ENCODE assay signal across 8 mouse cellular contexts in the genomic region with DNA sequence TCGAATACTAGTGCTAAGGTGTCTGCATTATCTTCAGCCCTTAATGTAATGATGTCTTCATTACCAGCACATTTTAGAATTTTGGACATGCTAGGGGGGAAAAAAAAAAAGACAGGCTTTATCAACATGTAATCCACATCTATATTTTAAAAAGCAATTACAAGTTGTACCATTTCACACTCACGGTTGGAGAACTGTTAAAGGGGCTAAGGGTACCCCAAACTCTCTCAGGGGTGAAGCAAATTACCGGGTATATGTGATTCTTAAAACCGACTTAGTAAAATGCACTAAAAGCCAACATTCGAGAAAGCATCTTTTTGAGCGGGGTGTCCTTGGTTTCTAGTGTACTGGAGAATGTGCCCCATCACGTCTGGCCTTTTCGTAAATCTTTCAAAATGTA. TPM values are rescaled to one million over a fixed set of nuclear protein-coding genes. Genes with fewer than 3 reads are reported as not detected.
DNase-seq lines count a peak whose midpoint lies in the region; ATAC-seq and TF ChIP-seq lines count a peak whose summit lies in the region.

No protein-coding gene starts in this region.

- TF ChIP-seq CTCF in kidney, adult 2 months (conservative IDR thresholded peaks at IDR 0.05; ENCODE audit: insufficient read depth, insufficient read length, low read depth, low read length), result no peak
- TF ChIP-seq CTCF in hindbrain, postnatal 0 days (IDR thresholded peaks at IDR 0.05; ENCODE audit: low read depth), result no peak

- H3K9ac ChIP-seq in kidney, embryonic 16.5 days (replicated peaks; ENCODE audit: low read length), result peak overlapping the region; percentile 72
- H3K9ac ChIP-seq in hindbrain, postnatal 0 days (replicated peaks; ENCODE audit: low read length), result peak overlapping the region; percentile 55; the same call in 1 of the 2 replicates
- H3K9ac ChIP-seq in midbrain, embryonic 16.5 days (ENCODE audit: low read depth, low read length), result peak overlapping the region; percentile 61; the same call in 1 of the 2 replicates

- no peaks in the 10 kb centered on the region for H3K9me3 ChIP-seq in kidney, embryonic 16.5 days (ENCODE audit: low read length)
- H3K9me3 ChIP-seq in embryonic facial prominence, embryonic 10.5 days, result no peaks in the 10 kb centered on the region
- no peaks in the 10 kb centered on the region for H3K9me3 ChIP-seq in hindbrain, postnatal 0 days (ENCODE audit: low read length)
- no peaks in the 10 kb centered on the region for H3K9me3 ChIP-seq in midbrain, embryonic 16.5 days (replicated peaks; ENCODE audit: control insufficient read depth, low read length, poor library complexity, severe bottlenecking)

- peaks cover 14% of the 10 kb centered on the region; the same call in 1 of the 2 replicates for H3K36me3 ChIP-seq in kidney, embryonic 16.5 days (ENCODE audit: insufficient read depth, low read length)
- no peaks in the 10 kb centered on the region for H3K36me3 ChIP-seq in kidney, adult 2 months (ENCODE audit: control insufficient read depth, insufficient read depth, low read length)
- H3K36me3 ChIP-seq in embryonic facial prominence, embryonic 10.5 days (replicated peaks), result peaks cover 39% of the 10 kb centered on the region
- no peaks in the 10 kb centered on the region; the same call in 1 of the 2 replicates for H3K36me3 ChIP-seq in hindbrain, postnatal 0 days (ENCODE audit: insufficient read depth, low read length)
- H3K36me3 ChIP-seq in midbrain, embryonic 16.5 days (ENCODE audit: control insufficient read depth, insufficient read depth, low read length), result 0 out of 2 replicates have a peak, but pooled peaks cover 2% of the 10 kb centered on the region

- peak overlapping the region; percentile 69 for H3K4me2 ChIP-seq in kidney, embryonic 16.5 days (replicated peaks; ENCODE audit: low read depth, low read length)
- H3K4me2 ChIP-seq in hindbrain, postnatal 0 days (ENCODE audit: low read depth, low read length), result peak overlapping the region; percentile 88
- H3K4me2 ChIP-seq in midbrain, embryonic 16.5 days (ENCODE audit: low read length), result peak overlapping the region; percentile 88

- no peak for ATAC-seq in kidney, embryonic 16.5 days (ENCODE audit: low FRiP score, low TSS enrichment)
- ATAC-seq in hindbrain, postnatal 0 days, result no peak
- no peak for ATAC-seq in midbrain, embryonic 16.5 days
- ATAC-seq in megakaryocyte progenitor cell, adult 5-6 weeks (replicated peaks; ENCODE audit: poor library complexity), result no peak

- 8% methylated on average over 8 of the region's 8 CpGs for WGBS in kidney, embryonic 16.5 days
- 7% methylated on average over 8 of the region's 8 CpGs for WGBS in kidney, adult 2 months
- WGBS in embryonic facial prominence, embryonic 10.5 days, result 11% methylated on average over 8 of the region's 8 CpGs
- WGBS in hindbrain, postnatal 0 days, result 11% methylated on average over 8 of the region's 8 CpGs
- 9% methylated on average over 8 of the region's 8 CpGs for WGBS in midbrain, embryonic 16.5 days

- no peak for DNase-seq in kidney, adult 2 months
- no peak for DNase-seq in embryonic facial prominence, embryonic 10.5 days (ENCODE audit: low spot score)
- DNase-seq in hindbrain, postnatal 0 days (ENCODE audit: low spot score), result no peak
- no peak for DNase-seq in frontal cortex, postnatal 14 days (ENCODE audit: low spot score in 2 of 2)
- no peak for DNase-seq in adrenal gland, adult (ENCODE audit: inconsistent age in 2 of 2, low spot score in 1 of 2)

- peak overlapping the region; percentile 91; the same call in 1 of the 2 replicates for H3K27ac ChIP-seq in kidney, embryonic 16.5 days (ENCODE audit: low read length)
- no peak overlapping the region for H3K27ac ChIP-seq in kidney, adult 2 months (ENCODE audit: insufficient read depth, low read depth, low read length)
- peak overlapping the region; percentile 88 for H3K27ac ChIP-seq in embryonic facial prominence, embryonic 10.5 days (replicated peaks)
- H3K27ac ChIP-seq in hindbrain, postnatal 0 days, result peak overlapping the region; percentile 79; the same call in 1 of the 2 replicates
- H3K27ac ChIP-seq in midbrain, embryonic 16.5 days (ENCODE audit: low read length), result no peak overlapping the region

- H3K4me1 ChIP-seq in kidney, embryonic 16.5 days (ENCODE audit: insufficient read depth, low read length), result peaks cover 23% of the 10 kb centered on the region
- no peaks in the 10 kb centered on the region; the same call in 1 of the 2 replicates for H3K4me1 ChIP-seq in kidney, adult 2 months (ENCODE audit: control insufficient read depth, insufficient read depth, low read length)
- H3K4me1 ChIP-seq in embryonic facial prominence, embryonic 10.5 days, result peaks cover 42% of the 10 kb centered on the region
- 0 out of 2 replicates have a peak, but pooled peaks cover 9% of the 10 kb centered on the region for H3K4me1 ChIP-seq in hindbrain, postnatal 0 days (ENCODE audit: insufficient read depth, low read length)
- peaks cover 24% of the 10 kb centered on the region for H3K4me1 ChIP-seq in midbrain, embryonic 16.5 days (ENCODE audit: control insufficient read depth, insufficient read depth, low read length)

- H3K4me3 ChIP-seq in kidney, embryonic 16.5 days (ENCODE audit: low read length), result peak overlapping the region; percentile 66
- no peak overlapping the region; the same call in 1 of the 2 replicates for H3K4me3 ChIP-seq in kidney, adult 2 months (ENCODE audit: insufficient read depth, low read depth, low read length)
- H3K4me3 ChIP-seq in embryonic facial prominence, embryonic 10.5 days, result peak overlapping the region; percentile 69
- peak overlapping the region; percentile 57 for H3K4me3 ChIP-seq in hindbrain, postnatal 0 days (ENCODE audit: low read length)
- H3K4me3 ChIP-seq in midbrain, embryonic 16.5 days (ENCODE audit: low read depth, low read length), result peak overlapping the region; percentile 62

- no peak for TF ChIP-seq POLR2A in kidney, adult 2 months (IDR thresholded peaks at IDR 0.05; ENCODE audit: low read depth, low read length)

- no peaks in the 10 kb centered on the region for H3K27me3 ChIP-seq in kidney, embryonic 16.5 days (ENCODE audit: insufficient read depth, low read length)
- H3K27me3 ChIP-seq in kidney, adult 2 months (replicated peaks; ENCODE audit: control insufficient read depth, insufficient read depth, low read length), result no peaks in the 10 kb centered on the region
- H3K27me3 ChIP-seq in embryonic facial prominence, embryonic 10.5 days (replicated peaks; ENCODE audit: low read depth, poor library complexity, severe bottlenecking), result no peaks in the 10 kb centered on the region
- H3K27me3 ChIP-seq in hindbrain, postnatal 0 days (ENCODE audit: insufficient read depth, low read length), result no peaks in the 10 kb centered on the region
- H3K27me3 ChIP-seq in midbrain, embryonic 16.5 days (ENCODE audit: control insufficient read depth, insufficient read depth, low read depth, low read length), result no peaks in the 10 kb centered on the region

RNA-seq across cellular contexts. Expression of gene Pcna, which starts 1.2 kb away (rescaled TPM):
- polyA plus RNA-seq in kidney, embryonic 16.5 days (2015; fragmentation: Nextera tagmentation; extraction: Ambion mirVana), result 248 and 265 TPM in 2 replicates
- polyA plus RNA-seq in kidney, adult 2 months (2012; rRNA removed), result 35.9 and 38.2 TPM in 2 replicates
- 382 and 392 TPM in 2 replicates for polyA plus RNA-seq in embryonic facial prominence, embryonic 10.5 days (2016; fragmentation: Nextera tagmentation; extraction: Ambion mirVana)
- 140 and 174 TPM in 2 replicates for total RNA-seq in hindbrain, postnatal 0 days (2014; rRNA removed)
- polyA plus RNA-seq in hindbrain, postnatal 0 days (2015; fragmentation: Nextera tagmentation; extraction: Ambion mirVana), result 130 and 131 TPM in 2 replicates
- polyA plus RNA-seq in midbrain, embryonic 16.5 days (2015; fragmentation: Nextera tagmentation; extraction: Ambion mirVana), result 88.2 and 94.7 TPM in 2 replicates
- total RNA-seq in megakaryocyte progenitor cell, adult 5-6 weeks (2015), result 782 and 829 TPM in 2 replicates
- 543 and 606 TPM in 2 replicates for total RNA-seq in megakaryocyte progenitor cell, adult 5-6 weeks (2017)

RNA-seq across cellular contexts. Expression of gene Tmem230, which starts 4.3 kb away (rescaled TPM):
- 49.8 and 50.1 TPM in 2 replicates for polyA plus RNA-seq in kidney, embryonic 16.5 days (2015; fragmentation: Nextera tagmentation; extraction: Ambion mirVana)
- 42.7 and 57.5 TPM in 2 replicates for polyA plus RNA-seq in kidney, adult 2 months (2012; rRNA removed)
- polyA plus RNA-seq in embryonic facial prominence, embryonic 10.5 days (2016; fragmentation: Nextera tagmentation; extraction: Ambion mirVana), result 38.6 and 43.8 TPM in 2 replicates
- total RNA-seq in hindbrain, postnatal 0 days (2014; rRNA removed), result 39.1 and 44.3 TPM in 2 replicates
- 43.3 and 43.8 TPM in 2 replicates for polyA plus RNA-seq in hindbrain, postnatal 0 days (2015; fragmentation: Nextera tagmentation; extraction: Ambion mirVana)
- 45.4 and 46.6 TPM in 2 replicates for polyA plus RNA-seq in midbrain, embryonic 16.5 days (2015; fragmentation: Nextera tagmentation; extraction: Ambion mirVana)
- total RNA-seq in megakaryocyte progenitor cell, adult 5-6 weeks (2015), result 60.6 and 64.6 TPM in 2 replicates
- total RNA-seq in megakaryocyte progenitor cell, adult 5-6 weeks (2017), result 17.2 and 23.0 TPM in 2 replicates

RNA-seq across cellular contexts. Expression of gene Cds2, which starts 11.0 kb away (rescaled TPM):
- polyA plus RNA-seq in kidney, embryonic 16.5 days (2015; fragmentation: Nextera tagmentation; extraction: Ambion mirVana), result 26.6 and 28.1 TPM in 2 replicates
- polyA plus RNA-seq in kidney, adult 2 months (2012; rRNA removed), result 47.3 and 48.1 TPM in 2 replicates
- 20.0 and 23.2 TPM in 2 replicates for polyA plus RNA-seq in embryonic facial prominence, embryonic 10.5 days (2016; fragmentation: Nextera tagmentation; extraction: Ambion mirVana)
- 134 and 143 TPM in 2 replicates for total RNA-seq in hindbrain, postnatal 0 days (2014; rRNA removed)
- 38.7 and 39.2 TPM in 2 replicates for polyA plus RNA-seq in hindbrain, postnatal 0 days (2015; fragmentation: Nextera tagmentation; extraction: Ambion mirVana)
- polyA plus RNA-seq in midbrain, embryonic 16.5 days (2015; fragmentation: Nextera tagmentation; extraction: Ambion mirVana), result 40.1 and 40.3 TPM in 2 replicates
- total RNA-seq in megakaryocyte progenitor cell, adult 5-6 weeks (2015), result 6.9 and 9.3 TPM in 2 replicates
- total RNA-seq in megakaryocyte progenitor cell, adult 5-6 weeks (2017), result 8.6 and 10.5 TPM in 2 replicates

Comparison
In these comparisons a context has a peak if more than half of its experiments do, and no peak if none do; other contexts are left out.
1. H3K27ac ChIP-seq: peak in kidney, embryonic 16.5 days (single experiment), embryonic facial prominence, embryonic 10.5 days (single experiment) and hindbrain, postnatal 0 days (single experiment); none in kidney, adult 2 months (single experiment) and midbrain, embryonic 16.5 days (single experiment).
2. Peak in every context shown above with its lines, with median percentiles within 50 percentile points of each other: H3K4me2 ChIP-seq and H3K9ac ChIP-seq.